Mouse (Mus musculus): ENCODE measurements around the gene Yjefn3. TPM values are rescaled to one million over a fixed set of nuclear protein-coding genes. Genes with fewer than 3 reads are reported as not detected.

Gene Yjefn3
- polyA plus RNA-seq (2017; shearing (Covaris generic)), result not detected

GRCm38 (mm10) chr8:69902163-69903062 lies at the start of gene Yjefn3, which contains the start of the genes Tssk6 and Ndufa13:
Gene Yjefn3, minus strand, starts transcription at chr8:69902712.
Gene Tssk6, plus strand, starts transcription at chr8:69902184.
Gene Ndufa13, minus strand, starts transcription at chr8:69902558.

GRCm38 (mm10) chr8:69887289-69888243 lies 14.9 kb downstream of the Yjefn3 start, which contains the start of gene Cilp2:
Gene Cilp2, minus strand, starts transcription at chr8:69887687.

Other genes with a start within 250 kb of the Yjefn3 start
- gene Zfp964, start 248.2 kb downstream of the Yjefn3 start, polyA plus RNA-seq (2017; shearing (Covaris generic)), result not detected
- 100 TPM for gene Zfp869, start 192.0 kb downstream of the Yjefn3 start, polyA plus RNA-seq (2017; shearing (Covaris generic))
- 3.4 TPM for gene Zfp963, start 152.7 kb downstream of the Yjefn3 start, polyA plus RNA-seq (2017; shearing (Covaris generic))
- not detected for gene Gm20422, start 127.8 kb downstream of the Yjefn3 start, polyA plus RNA-seq (2017; shearing (Covaris generic))
- 83.2 TPM for gene Atp13a1, start 111.5 kb downstream of the Yjefn3 start, polyA plus RNA-seq (2017; shearing (Covaris generic))
- gene Zfp866, start 111.5 kb downstream of the Yjefn3 start, polyA plus RNA-seq (2017; shearing (Covaris generic)), result 17.8 TPM
- 130 TPM for gene Gmip, start 94.0 kb downstream of the Yjefn3 start, polyA plus RNA-seq (2017; shearing (Covaris generic))
- not detected for gene Lpar2, start 80.3 kb downstream of the Yjefn3 start, polyA plus RNA-seq (2017; shearing (Covaris generic))
- gene Pbx4, start 70.2 kb downstream of the Yjefn3 start, polyA plus RNA-seq (2017; shearing (Covaris generic)), result 15.9 TPM
- not detected for gene Cilp2, start 15.0 kb downstream of the Yjefn3 start, polyA plus RNA-seq (2017; shearing (Covaris generic))
- gene Tssk6, start 528 bp downstream of the Yjefn3 start, polyA plus RNA-seq (2017; shearing (Covaris generic)), result 1.4 TPM
- gene Ndufa13, start 154 bp downstream of the Yjefn3 start, polyA plus RNA-seq (2017; shearing (Covaris generic)), result 112 TPM
- 133 TPM for gene Gatad2a, start 93.7 kb upstream of the Yjefn3 start, polyA plus RNA-seq (2017; shearing (Covaris generic))
- gene Mau2, start 140.0 kb upstream of the Yjefn3 start, polyA plus RNA-seq (2017; shearing (Covaris generic)), result 109 TPM
- 49.0 TPM for gene Sugp1, start 140.1 kb upstream of the Yjefn3 start, polyA plus RNA-seq (2017; shearing (Covaris generic))
- gene Tm6sf2, start 170.2 kb upstream of the Yjefn3 start, polyA plus RNA-seq (2017; shearing (Covaris generic)), result not detected
- gene Hapln4, start 180.7 kb upstream of the Yjefn3 start, polyA plus RNA-seq (2017; shearing (Covaris generic)), result not detected
- not detected for gene Ncan, start 218.2 kb upstream of the Yjefn3 start, polyA plus RNA-seq (2017; shearing (Covaris generic))
- gene Nr2c2ap, start 228.6 kb upstream of the Yjefn3 start, polyA plus RNA-seq (2017; shearing (Covaris generic)), result 35.4 TPM
- 22.4 TPM for gene Rfxank, start 236.4 kb upstream of the Yjefn3 start, polyA plus RNA-seq (2017; shearing (Covaris generic))
- 41.0 TPM for gene Borcs8, start 236.8 kb upstream of the Yjefn3 start, polyA plus RNA-seq (2017; shearing (Covaris generic))
- gene Mef2b, start 237.0 kb upstream of the Yjefn3 start, polyA plus RNA-seq (2017; shearing (Covaris generic)), result 0.49 TPM